Mouse (Mus musculus): ENCODE data around the gene Ndufv3.
A peak's percentile ranks its signal among the peaks of the same experiment; 100 is the strongest.
"Not testable (repeated sequence)": the region's sequence is repeated elsewhere in the genome, so short reads cannot be mapped to it uniquely, and the experiment has no call there.

The Ndufv3 gene

DNA sequence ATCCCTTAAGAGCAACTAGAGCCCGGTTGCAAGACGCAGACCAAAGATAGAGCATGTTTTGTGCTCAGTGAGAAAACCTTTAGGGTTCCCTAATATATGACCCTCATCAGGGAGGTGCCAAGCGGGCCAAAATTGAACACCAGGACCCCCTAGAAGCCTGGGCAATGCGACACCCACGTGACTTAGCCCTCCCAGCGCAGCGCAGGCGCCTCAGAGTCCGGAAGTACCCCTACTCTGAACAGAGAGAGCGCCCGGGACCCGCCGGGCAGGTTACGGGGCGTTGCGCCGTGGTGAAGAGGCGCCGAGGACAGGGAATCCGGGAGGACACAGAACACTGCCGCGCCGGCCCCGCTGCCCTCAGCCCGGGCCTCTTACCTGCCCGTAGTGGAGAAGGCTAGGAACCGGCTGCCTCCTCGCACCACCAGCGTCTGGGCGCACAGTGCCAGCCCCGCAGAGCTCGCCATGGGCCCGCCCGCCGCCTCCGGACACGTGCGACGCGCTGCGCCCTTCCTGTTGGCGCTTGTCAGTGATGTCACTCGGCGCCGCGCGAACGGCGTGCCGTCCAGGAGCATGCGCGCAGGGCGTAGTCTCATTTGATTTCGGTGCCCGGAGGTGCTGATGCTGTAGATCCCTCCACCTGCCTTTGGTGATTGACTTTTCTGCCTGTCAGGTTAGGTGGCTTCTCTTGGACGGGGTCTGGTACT is 8.0 kb upstream of the Ndufv3 start:
- DNase-seq (ENCODE audit: low spot score in 2 of 2), result peak; percentile 80 to 83

DNA sequence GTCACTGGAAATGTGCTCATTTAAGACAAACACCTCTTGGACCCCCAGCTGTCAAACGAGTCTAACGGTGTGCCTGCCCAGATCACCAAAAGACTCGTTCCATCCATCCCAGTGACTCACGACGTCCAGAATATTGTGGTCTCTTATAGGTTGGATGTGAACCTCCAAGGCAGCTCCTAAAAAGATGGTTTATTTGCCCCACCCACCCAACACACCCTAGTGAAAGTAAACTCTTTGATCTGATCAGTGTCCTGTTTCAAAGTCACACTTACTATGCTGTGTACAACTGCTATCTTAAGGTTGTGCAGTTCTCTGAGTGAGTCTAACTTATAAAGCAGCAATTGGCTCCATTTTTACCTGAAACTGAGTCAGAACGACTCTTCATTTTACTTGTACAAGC is 7.3 kb upstream of the Ndufv3 start:
- no peak for DNase-seq (ENCODE audit: low spot score in 2 of 2)

DNA sequence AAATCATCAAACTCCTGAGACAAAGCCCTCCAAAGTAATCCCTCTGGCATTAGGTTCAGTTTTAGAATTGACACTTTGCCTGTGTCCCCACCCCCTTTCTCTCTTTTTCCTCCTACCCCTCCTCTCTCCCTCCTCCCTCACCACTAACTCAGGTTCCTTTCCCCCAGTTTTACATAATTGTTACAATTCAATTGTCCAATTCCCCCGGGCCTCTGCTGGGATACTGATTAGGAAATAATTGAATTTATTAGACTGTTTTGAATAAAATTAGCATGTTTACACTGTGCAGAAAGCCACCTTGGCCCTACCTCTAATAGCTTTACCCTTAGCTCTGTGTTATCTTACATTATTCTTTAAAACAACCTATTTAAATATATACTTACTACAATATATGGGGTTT is 5.2 kb upstream of the Ndufv3 start:
- no peak for DNase-seq (ENCODE audit: low spot score in 2 of 2)

DNA sequence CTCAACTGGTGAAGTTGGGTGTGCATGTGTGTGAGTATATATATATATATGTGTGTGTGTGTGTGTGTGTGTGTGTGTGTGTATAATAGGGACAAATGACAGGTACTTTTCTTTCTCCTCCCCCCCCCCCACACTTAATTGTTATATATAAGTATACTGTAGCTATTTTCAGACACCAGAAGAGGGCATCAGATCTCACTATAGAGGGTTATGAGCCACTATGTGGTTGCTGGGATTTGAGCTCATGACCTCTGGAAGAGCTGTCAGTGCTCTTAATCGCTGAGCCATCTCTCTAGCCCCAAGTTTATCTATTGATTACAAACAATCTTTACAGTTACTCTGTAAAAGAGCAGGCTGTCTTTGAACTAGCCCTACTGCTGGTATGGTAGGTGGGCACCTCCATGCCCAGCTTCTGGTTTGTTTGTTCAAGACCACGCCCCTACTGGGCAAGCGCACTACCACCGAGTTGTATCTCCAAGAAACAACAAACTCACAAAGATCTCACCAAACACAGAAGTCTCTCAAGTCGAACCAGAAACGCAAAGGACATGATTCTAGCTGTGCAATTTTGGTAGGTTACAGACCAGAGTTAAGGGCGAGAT is 470 bp upstream of the Ndufv3 start:
- no peak for DNase-seq (ENCODE audit: low spot score in 2 of 2)

DNA sequence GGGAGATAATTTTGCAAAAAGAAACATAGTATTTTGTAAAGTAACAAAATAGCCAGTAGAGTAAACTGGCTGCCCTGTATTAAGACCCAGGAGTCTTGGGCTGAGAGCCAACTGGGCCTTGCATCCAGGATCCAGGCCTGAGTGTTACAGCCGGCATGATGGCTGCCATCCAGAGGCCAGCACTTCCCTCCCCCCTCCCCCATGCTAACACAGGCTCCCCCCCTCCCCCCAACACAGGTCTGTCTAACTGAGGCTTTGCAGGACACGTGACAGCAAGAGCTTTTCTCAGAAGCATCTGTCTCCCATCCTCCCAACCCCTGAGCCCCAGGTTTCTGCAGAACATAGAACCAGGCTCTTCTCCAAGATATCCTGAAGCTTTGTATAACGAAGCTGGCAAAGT is 980 bp downstream of the Ndufv3 start:
- peak in 1 of 2 experiments; percentile 53 for DNase-seq (ENCODE audit: low spot score in 2 of 2)

DNA sequence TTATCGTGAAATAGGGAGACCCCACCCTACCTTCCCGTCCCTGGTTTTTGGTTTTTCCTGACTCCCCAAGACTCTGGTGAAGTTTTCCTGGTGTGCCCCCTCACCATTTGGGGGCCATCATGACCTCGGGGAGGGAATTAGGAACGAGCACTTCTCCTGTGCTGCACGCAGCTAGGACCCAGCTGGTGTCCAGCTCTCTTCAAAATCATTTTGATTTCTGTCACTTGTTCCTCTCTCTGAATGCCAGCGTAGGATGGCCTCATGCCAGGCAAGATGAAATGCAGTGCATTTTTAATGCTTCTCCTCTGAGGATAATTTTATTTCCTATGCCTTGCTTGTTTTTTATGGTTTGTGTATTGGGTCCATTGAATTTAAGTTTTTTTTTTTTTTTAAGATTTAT is 2.0 kb downstream of the Ndufv3 start:
- no peak for DNase-seq (ENCODE audit: low spot score in 2 of 2)

- no peak for DNase-seq (ENCODE audit: low spot score in 2 of 2)
Observed at GRCm38 (mm10) chr17:31525114-31525513, 5.2 kb downstream of the Ndufv3 start.

GRCm38 (mm10) chr17:31525816-31526215 is 5.9 kb downstream of the Ndufv3 start:
- DNase-seq (ENCODE audit: low spot score in 2 of 2), result no peak

DNA sequence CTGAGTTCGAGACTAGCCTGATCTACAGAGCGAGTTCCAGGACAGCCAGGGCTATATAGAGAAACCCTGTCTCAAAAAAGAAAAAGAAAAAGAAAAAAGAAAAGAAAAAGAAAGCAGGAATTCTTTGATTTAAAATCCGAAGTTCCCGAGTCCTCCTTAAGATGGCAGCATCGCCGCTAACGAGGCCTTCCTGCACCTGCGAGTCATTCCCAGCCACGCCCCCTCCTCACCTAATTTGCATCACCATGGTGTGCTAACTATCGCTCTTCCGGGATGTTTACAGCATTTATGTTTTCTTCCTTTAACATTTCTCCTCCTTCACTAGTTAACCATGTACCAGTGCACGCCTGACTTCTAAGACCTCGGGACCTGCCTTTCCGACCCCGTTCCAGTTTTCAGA is 9.4 kb downstream of the Ndufv3 start:
- DNase-seq (ENCODE audit: low spot score in 2 of 2), result no peak

DNA sequence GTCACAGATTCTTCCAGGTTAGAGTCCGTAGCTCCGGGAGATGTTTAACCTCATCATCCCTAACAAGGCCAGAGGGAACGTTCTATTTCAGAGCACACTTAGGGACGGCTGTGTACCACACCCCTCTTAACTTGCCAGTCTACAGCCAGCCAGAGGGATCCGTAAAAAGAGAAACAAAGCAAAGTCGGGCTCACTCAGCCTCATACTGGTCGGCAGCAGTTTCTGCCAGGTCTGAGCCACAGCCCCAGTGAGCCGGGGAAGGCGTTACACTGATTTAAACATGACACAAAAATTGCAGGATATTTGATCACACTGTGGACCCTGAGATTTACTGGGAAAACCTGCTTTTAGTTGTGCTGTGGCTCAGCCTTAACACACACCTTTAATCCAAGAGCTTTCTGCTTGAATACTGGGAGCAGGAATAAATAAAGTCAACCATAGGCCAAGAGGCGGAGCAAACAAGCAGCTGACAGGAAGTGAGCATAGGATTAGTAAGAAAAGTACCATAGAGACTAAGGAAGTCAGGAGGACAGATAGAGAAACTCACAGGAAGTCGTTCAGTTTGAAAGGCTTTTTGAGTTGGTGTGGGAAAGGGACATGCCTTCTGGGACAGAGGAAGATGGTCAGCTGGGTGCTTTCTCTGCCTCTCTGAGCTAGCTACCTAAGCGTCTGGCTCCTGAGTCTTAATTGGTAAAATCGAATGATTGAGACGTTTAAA is 11.7 kb downstream of the Ndufv3 start:
- DNase-seq (ENCODE audit: low spot score in 2 of 2), result no peak

GRCm38 (mm10) chr17:31532331-31532730 is 12.4 kb downstream of the Ndufv3 start:
- DNase-seq (ENCODE audit: low spot score in 2 of 2), result not testable (repeated sequence)

DNA sequence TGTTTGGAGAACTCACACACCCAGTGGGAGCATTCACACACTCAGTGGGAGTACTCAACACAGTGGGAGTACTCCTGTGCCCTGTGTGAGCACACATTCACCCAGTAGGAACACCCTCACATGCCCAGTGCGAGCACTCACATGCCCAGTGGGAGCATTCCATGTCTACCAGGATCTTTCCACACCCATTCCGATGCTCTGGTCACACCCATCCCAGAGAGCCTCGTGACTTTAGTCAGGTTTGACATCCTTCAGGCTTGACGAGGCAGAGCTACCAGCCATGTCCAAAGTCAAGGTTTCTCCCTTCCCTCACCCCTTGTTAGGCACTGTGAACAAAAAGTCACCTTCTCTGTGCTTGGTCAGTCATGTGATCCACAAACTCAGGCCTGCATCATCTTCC is 15.4 kb downstream of the Ndufv3 start:
- DNase-seq (ENCODE audit: low spot score in 2 of 2), result no peak

DNA sequence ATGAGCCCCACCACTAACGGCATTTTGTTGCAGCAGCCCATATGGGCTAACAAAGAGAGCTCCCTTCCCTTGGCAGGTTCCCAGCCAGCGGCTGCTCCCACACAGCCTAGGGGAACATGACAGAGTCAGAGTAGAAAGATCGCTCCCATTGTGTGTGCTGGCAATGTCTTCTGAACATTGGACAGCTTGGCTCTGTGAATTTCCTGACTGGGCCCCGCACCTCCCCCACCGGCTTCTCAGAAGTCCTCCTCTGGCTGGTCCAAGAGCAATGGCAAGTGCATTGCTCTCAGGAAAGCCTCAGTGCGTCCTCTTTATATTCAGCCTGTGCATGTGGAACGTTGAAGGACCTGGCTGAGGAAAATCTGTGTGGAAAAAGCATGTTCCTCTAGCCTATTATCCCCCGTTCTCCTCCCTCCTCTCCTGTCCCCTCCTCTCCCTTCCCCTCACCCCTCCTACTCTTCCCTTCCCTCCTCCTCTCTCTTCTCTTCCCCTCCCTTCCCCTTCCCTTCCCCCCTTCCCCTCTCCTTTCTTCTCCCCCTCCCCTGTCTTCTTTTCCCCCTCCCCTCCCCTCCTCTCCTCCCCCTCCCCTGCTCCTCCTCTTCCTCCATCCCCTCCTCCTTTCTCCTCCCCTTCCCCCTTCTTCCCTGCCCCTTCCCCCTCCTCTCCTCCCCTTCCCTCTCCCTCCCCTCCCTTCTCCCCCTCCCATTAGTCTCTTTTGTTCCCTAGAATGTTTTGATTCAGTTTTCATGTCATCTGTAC is 16.1 kb downstream of the Ndufv3 start:
- peak; percentile 54 to 69 for DNase-seq (ENCODE audit: low spot score in 2 of 2)

- DNase-seq (ENCODE audit: low spot score in 2 of 2), result no peak
Observed at GRCm38 (mm10) chr17:31540101-31540500, 20.2 kb downstream of the Ndufv3 start.

- no peak for DNase-seq (ENCODE audit: low spot score in 2 of 2)
Observed at GRCm38 (mm10) chr17:31540809-31541459, 21.0 kb downstream of the Ndufv3 start.

- DNase-seq (ENCODE audit: low spot score in 2 of 2), result no peak
Observed at GRCm38 (mm10) chr17:31541460-31541831, 21.5 kb downstream of the Ndufv3 start.

- DNase-seq (ENCODE audit: low spot score in 2 of 2), result no peak
Observed at GRCm38 (mm10) chr17:31543574-31543973, 23.7 kb downstream of the Ndufv3 start.

DNA sequence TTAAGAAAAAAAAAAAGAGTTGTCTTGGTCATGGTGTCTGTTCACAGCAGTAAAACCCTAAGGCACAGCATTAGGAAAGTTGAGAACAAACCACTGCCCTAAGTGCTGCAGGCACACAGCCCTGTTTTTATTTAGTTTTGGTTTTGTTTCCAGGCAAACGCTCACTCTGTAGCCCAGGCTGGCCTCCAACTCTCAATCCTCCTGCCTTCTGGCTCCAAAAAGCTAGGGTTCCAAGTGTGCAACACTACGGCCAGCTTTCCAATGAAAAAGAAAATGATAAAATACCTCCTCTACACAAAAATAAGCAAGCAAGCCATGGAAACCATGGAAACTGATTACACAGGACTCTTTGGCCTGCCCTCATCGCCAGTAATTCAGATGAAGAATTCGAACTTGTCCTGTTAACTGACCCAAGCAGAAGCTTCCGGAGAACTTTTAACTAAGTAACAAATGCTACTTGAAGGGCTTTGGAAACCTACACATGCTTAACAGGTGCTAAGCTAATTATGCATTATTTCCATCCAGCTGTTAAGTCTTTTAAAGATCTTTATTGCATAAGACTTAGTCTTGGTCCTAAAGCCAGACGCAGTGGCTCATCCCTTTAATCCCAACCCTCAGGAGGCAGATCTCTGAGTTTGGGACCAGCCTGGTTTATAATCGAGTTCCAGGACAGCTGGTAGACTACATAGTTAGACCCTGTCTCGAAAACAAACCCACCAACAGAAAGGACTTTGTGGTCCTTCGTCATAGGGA is 26.7 kb downstream of the Ndufv3 start:
- no peak for DNase-seq (ENCODE audit: low spot score in 2 of 2)

DNA sequence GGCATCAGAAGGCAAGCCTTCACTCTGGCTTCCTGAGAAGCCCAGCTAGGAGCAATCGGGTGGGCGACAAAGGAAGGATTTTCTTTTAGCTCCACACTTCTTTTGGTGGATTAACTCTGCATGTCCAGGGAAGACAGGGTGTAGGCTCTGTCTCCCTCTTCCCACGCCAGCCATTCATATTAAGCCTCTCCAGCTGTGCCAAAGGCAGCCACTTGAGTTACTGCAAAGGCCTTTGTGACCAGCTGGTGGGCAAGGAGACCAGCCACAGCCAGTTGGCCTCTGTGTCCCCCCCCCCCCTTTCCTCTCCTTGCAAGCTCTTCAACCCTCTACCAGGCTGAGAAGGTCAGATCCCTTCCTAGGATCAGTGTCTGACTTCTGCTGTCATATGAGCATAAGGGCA is 28.1 kb downstream of the Ndufv3 start:
- no peak for DNase-seq (ENCODE audit: low spot score in 2 of 2)

- no peak for DNase-seq (ENCODE audit: low spot score in 2 of 2)
Observed at GRCm38 (mm10) chr17:31549389-31549788, 29.5 kb downstream of the Ndufv3 start.

DNA sequence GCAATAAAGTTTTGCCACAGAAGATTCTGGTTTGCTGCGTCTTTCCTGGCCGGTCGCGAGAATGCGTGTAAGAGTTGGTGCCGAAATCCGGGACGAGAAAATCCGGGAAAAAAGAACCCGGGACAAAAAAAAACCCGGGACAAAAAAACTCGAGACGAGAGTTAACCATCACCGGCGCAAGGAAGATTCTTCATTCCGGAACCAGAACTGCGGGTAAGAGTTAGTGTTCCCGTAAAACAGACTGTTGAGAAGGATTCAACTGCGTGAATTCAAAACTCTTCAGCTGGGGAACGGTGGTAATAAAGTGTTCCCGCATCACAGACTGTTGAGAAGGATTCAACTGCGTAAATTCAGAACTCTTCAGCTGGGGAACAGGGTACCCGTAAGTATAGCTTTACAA is 32.7 kb downstream of the Ndufv3 start:
- DNase-seq (ENCODE audit: low spot score in 2 of 2), result not testable (repeated sequence)
